Mouse (Mus musculus): ENCODE results near the gene Tradd. TPM values are rescaled to one million over a fixed set of nuclear protein-coding genes. Genes with fewer than 3 reads are reported as not detected.

Tradd gene
- 15.1 and 15.8 TPM in 2 replicates for polyA plus RNA-seq (2012; rRNA removed)

- peak; percentile 69 for DNase-seq (ENCODE audit: low spot score)
Observed at GRCm38 (mm10) chr8:105264024-105264982, at the start of gene Tradd, which contains the start of gene Fbxl8. Tradd (minus strand) TSS chr8:105264609. Fbxl8 (plus strand) TSS chr8:105264648.

GRCm38 (mm10) chr8:105313622-105314402, 49.4 kb upstream of the Tradd start:
- DNase-seq (ENCODE audit: low spot score) = no peak

GRCm38 (mm10) chr8:105312891-105313481, 48.6 kb upstream of the Tradd start:
- DNase-seq (ENCODE audit: low spot score) = no peak

GRCm38 (mm10) chr8:105311718-105312117, 47.3 kb upstream of the Tradd start:
- DNase-seq (ENCODE audit: low spot score) = no peak

GRCm38 (mm10) chr8:105310118-105310517, 45.7 kb upstream of the Tradd start:
- no peak for DNase-seq (ENCODE audit: low spot score)

GRCm38 (mm10) chr8:105309142-105309847, 44.9 kb upstream of the Tradd start:
- no peak for DNase-seq (ENCODE audit: low spot score)

GRCm38 (mm10) chr8:105308428-105308827, 44.0 kb upstream of the Tradd start:
- DNase-seq (ENCODE audit: low spot score) = no peak

- no peak for DNase-seq (ENCODE audit: low spot score)
Observed at GRCm38 (mm10) chr8:105307670-105308069, 43.3 kb upstream of the Tradd start.

GRCm38 (mm10) chr8:105306146-105306691, 41.8 kb upstream of the Tradd start:
- DNase-seq (ENCODE audit: low spot score) = no peak

- peak; percentile 76 for DNase-seq (ENCODE audit: low spot score)
Observed at GRCm38 (mm10) chr8:105305211-105306145, 41.1 kb upstream of the Tradd start, which contains the start of gene Elmo3. Elmo3 (plus strand) TSS chr8:105305601.

- DNase-seq (ENCODE audit: low spot score) = no peak
Observed at GRCm38 (mm10) chr8:105304325-105305210, 40.2 kb upstream of the Tradd start.

- DNase-seq (ENCODE audit: low spot score) = no peak
Observed at GRCm38 (mm10) chr8:105303874-105304273, 39.5 kb upstream of the Tradd start.

- no peak for DNase-seq (ENCODE audit: low spot score)
Observed at GRCm38 (mm10) chr8:105303396-105303795, 39.0 kb upstream of the Tradd start.

- no peak for DNase-seq (ENCODE audit: low spot score)
Observed at GRCm38 (mm10) chr8:105299962-105300361, 35.6 kb upstream of the Tradd start.

- no peak for DNase-seq (ENCODE audit: low spot score)
Observed at GRCm38 (mm10) chr8:105298351-105299252, 34.2 kb upstream of the Tradd start.

- DNase-seq (ENCODE audit: low spot score) = peak; percentile 81
Observed at GRCm38 (mm10) chr8:105297511-105298192, 33.2 kb upstream of the Tradd start, which contains the start of gene E2f4. E2f4 (plus strand) TSS chr8:105297663.

Measured in urinary bladder, adult 2 months (tissue).